Mouse (Mus musculus): ENCODE measurements at regions not wholly inside any gene's neighbourhood (a gene's known extent, or its start where the extent isn't known, plus 50 kb on each side); places are given as distances from the start of the nearest gene placed in this dataset.

DNA sequence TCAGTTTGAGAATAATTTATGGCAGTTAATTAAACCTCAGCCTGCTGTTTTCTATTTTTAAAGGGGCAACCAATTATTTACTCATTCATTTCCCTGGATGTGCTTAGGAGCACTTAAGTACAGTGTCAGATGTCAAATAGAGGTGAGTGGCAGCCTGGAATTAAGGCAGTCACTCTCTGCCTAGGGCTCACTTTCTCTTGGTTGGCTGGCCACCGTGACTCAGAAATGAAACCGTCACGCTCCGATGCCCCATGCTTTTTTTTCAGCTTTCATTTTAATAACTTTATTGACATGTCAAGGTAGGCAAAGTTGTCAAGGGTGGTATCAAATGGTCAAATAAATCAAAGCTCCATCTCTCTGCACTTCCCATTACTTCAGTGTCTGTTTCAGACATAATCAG, 547.9 kb upstream of the Jmjd1c start:
- TF ChIP-seq CTCF (IDR thresholded peaks at IDR 0.05; ENCODE audit: low read depth) (no peak), EP300 (IDR thresholded peaks at IDR 0.05; ENCODE audit: low read depth) (no peak)
